Mouse (Mus musculus) bone marrow macrophage, adult 2 months (primary cell): ENCODE data around the gene Mob3b. TPM values are rescaled to one million over a fixed set of nuclear protein-coding genes. Genes with fewer than 3 reads are reported as not detected.

Experiments used
- H3K27ac ChIP-seq: 2 replicates; pipeline ENCODE4 v1.5.1; 2012; ENCODE audit warnings: low read depth, low read length; ENCODE audit not compliant: insufficient read depth
- H3K4me1 ChIP-seq: 2 replicates; pipeline ENCODE4 v1.6.1; 2012; ENCODE audit warnings: low read length; ENCODE audit not compliant: control insufficient read depth, insufficient read depth
- H3K4me3 ChIP-seq: 2 replicates; pipeline ENCODE4 v1.5.1; 2012; ENCODE audit warnings: mild to moderate bottlenecking, low read length, moderate library complexity; ENCODE audit not compliant: insufficient read depth
- CTCF ChIP-seq: IDR thresholded peaks from 2 replicates; pipeline ENCODE4 v1.5.1; 2012; ENCODE audit warnings: low read depth, mild to moderate bottlenecking, low read length, moderate library complexity
- POLR2A ChIP-seq: IDR thresholded peaks from 2 replicates; pipeline ENCODE4 v1.6.1; 2012; ENCODE audit warnings: mild to moderate bottlenecking, low read depth, low read length, borderline replicate concordance
- polyA plus RNA-seq: library from polyadenylated mRNA; stranded (reverse); fragments of >200 nt; gene quantifications from 2 replicates; pipeline ENCODE4 v1.2.4, GENCODE M21; 2012; ENCODE audit not compliant: missing spikeins, insufficient read depth, insufficient read length

Mob3b gene
- polyA plus RNA-seq, 1 experiment: 11.4 TPM

- Histone ChIP-seq H3K4me3 (no peak overlapping the region), H3K27ac (no peak overlapping the region), H3K4me1 (no peaks in the 10 kb centered on the region)
- TF ChIP-seq CTCF (no peak), POLR2A (no peak)
Measured at GRCm38 (mm10) chr4:34981301-34982172, 175.7 kb downstream of the Mob3b start.

DNA sequence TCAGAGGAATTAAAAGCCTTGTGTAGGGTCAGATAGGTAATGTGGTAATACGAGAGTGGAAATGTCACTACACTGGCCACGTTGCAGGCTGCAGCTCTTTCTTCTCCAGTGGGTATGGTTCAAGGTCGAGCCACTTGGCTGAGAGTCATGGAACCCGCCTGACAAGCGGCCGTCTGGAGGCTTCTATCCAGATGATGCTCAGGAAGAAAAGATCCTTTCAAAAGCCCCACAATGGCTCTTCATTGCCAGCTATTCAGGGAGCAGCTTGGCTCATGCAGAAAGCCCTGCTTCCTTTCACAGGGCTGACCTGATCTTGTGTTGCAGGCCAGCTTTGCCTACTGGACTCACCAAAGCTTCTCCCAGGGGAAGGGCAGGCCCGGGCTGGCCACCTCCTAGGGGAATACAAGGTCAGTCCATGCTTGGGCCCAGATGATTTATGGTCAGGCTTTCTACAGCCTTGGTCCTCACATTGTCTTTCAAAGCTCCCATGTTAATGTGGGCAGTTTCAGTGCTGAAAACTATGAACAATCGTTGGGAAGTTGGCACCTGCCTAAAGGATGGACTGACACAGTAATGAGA is 176.7 kb downstream of the Mob3b start:
- no peak for TF ChIP-seq CTCF
- TF ChIP-seq POLR2A: no peak
- Histone ChIP-seq H3K4me3 (no peak overlapping the region), H3K4me1 (no peaks in the 10 kb centered on the region), H3K27ac (no peak overlapping the region)

DNA sequence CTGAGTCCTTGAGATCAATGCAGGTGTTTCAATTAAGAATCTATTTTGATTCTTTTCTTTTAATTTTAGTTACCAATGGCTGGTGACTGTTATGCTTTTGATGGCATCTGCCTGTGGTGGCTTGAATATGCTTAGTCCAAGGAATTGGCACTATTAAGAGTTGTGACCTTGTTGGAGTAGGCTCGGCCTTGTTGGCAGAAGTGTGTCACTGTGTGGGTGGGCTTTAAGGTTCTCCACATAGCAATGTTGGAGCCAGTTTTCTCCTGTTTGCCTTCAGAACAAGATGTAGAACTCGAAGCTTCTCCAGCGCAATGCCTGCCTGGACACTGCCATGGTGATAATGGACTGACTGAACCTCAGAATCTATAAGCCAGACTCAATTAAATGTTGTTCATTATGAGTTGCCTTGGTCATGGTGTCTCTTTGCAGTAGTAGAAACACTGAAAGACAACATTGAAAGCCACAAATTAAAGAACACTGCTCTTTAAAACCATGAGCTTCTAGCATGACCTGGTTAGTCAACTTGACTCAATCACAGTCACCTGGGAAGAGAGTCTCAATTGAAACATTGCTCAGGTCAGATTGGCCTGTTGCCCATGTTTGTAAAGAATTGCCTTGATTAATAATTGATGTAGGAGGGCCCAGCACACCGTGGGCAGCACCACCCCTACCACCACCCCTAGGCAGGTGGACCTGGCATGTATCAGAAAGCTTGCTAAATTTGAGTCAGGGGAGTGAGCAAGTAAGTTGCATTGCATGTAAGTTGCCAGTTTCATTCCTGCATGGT is 180.2 kb downstream of the Mob3b start:
- Histone ChIP-seq H3K27ac (no peak overlapping the region), H3K4me3 (no peak overlapping the region), H3K4me1 (no peaks in the 10 kb centered on the region)
- TF ChIP-seq CTCF: no peak
- no peak for TF ChIP-seq POLR2A

GRCm38 (mm10) chr4:34976331-34976778 is 180.9 kb downstream of the Mob3b start:
- no peak overlapping the region for H3K27ac ChIP-seq
- H3K4me1 ChIP-seq: no peaks in the 10 kb centered on the region
- no peak overlapping the region for H3K4me3 ChIP-seq
- TF ChIP-seq CTCF: no peak
- TF ChIP-seq POLR2A: no peak

- H3K27ac ChIP-seq: no peak overlapping the region
- no peak overlapping the region for H3K4me3 ChIP-seq
- no peaks in the 10 kb centered on the region for H3K4me1 ChIP-seq
- TF ChIP-seq CTCF: no peak
- TF ChIP-seq POLR2A: no peak
Measured at GRCm38 (mm10) chr4:34974795-34975194, 182.5 kb downstream of the Mob3b start.

- no peak for TF ChIP-seq POLR2A
- TF ChIP-seq CTCF: no peak
- Histone ChIP-seq H3K27ac (no peak overlapping the region), H3K4me3 (no peak overlapping the region)
Measured at GRCm38 (mm10) chr4:34967541-34967940, 189.7 kb downstream of the Mob3b start.

DNA sequence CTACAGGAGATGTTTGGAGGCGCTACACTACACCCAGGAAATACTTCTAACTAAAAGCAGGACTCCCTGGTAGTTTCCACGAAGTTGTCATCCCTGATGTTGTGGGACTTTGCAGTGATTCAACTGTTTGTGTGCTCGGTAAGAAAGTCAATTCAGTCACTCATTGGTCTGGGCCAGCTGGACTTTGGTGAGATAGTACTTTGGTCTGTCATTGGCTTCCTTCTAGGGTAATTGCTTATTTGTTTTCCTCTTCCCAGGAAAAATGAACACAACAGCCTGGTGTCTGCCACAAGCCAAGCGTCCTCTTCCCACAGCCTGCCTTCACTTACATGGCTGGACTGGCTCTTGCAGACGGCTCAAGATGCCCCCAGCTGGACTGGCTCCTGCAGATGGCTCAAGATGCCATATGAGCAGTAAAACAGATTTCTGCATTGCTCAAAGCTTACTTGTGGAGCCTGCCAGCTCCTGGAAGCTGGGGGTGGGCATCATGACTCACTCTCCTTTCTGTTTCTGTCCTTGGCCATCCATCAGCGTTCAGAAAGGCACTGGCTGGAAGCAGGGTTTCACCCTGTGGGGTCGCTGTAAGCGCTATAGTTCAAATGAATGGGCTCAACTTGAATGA is 190.8 kb downstream of the Mob3b start:
- Histone ChIP-seq H3K4me3 (no peak overlapping the region), H3K4me1 (no peaks in the 10 kb centered on the region), H3K27ac (no peak overlapping the region)
- TF ChIP-seq POLR2A: no peak
- no peak for TF ChIP-seq CTCF

More at GRCm38 (mm10) chr4:34967541-34967940, 189.7 kb downstream of the Mob3b start:
- H3K4me1 ChIP-seq: no peaks in the 10 kb centered on the region

DNA sequence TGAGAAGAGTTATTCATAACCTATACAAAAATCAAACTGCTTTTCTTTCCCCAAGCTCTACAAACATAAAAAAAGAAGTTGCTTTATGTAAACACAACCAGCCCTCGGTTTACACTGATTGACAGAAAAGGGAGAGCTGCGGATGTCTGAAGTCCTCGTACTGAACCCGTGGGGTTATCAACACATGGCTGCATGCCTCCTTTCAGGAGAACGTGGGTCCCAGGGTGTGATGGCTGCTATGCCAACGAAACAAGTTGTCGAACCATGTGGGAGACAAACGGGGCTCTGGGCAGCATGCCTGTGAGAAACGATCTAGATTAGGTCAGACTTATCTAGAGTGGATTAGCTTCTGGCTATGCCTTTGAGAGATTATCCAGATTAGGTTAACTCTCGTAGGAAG is 192.4 kb downstream of the Mob3b start:
- H3K4me1 ChIP-seq: no peaks in the 10 kb centered on the region
- no peak overlapping the region for H3K4me3 ChIP-seq
- TF ChIP-seq POLR2A (no peak), CTCF (no peak)
- no peak overlapping the region for H3K27ac ChIP-seq

- H3K4me3 ChIP-seq: no peak overlapping the region
- H3K27ac ChIP-seq: no peak overlapping the region
- no peak for TF ChIP-seq CTCF
- TF ChIP-seq POLR2A: no peak
- no peaks in the 10 kb centered on the region for H3K4me1 ChIP-seq
Measured at GRCm38 (mm10) chr4:34963999-34964398, 193.3 kb downstream of the Mob3b start.
